Mouse (Mus musculus) heart, adult 9 months (tissue): ENCODE results near the gene Prkn.

Experiments
- DNase-seq, 2 experiments: peaks; one replicate each; pipeline ENCODE4 v3.0.0; 2022; ENCODE audit warnings: low spot score in 2 of 2

Gene Prkn

GRCm38 (mm10) chr17:11644016-11644415 lies 803.8 kb downstream of the Prkn start:
- peak; percentile 2 to 7 for DNase-seq

- DNase-seq = no peak
These were observed 804.8 kb downstream of the Prkn start for GRCm38 (mm10) chr17:11644873-11645464.

- no peak for DNase-seq
These were observed 816.2 kb downstream of the Prkn start for GRCm38 (mm10) chr17:11656397-11656796.

DNA sequence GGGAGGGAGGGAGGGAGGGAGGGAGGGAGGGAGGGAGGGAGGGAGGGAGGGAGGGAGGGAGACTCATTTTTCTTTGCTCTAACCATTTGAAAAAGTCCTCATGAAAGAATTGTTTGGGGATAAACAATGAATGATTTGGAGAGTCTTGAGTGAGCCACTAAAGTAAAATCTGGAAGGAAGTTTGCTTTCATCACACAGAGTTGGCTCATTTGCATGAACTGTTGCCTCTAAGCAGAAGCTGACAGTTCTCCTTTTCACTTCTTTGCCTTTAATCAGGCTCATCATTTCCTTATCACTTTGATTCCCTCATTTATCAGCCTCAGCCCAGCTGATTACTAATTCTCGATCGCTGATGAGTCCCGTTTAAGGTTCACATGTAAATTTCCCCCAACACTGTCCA lies 816.7 kb downstream of the Prkn start:
- no peak for DNase-seq

- DNase-seq = no peak
These were observed 821.7 kb downstream of the Prkn start for GRCm38 (mm10) chr17:11661898-11662297.

DNA sequence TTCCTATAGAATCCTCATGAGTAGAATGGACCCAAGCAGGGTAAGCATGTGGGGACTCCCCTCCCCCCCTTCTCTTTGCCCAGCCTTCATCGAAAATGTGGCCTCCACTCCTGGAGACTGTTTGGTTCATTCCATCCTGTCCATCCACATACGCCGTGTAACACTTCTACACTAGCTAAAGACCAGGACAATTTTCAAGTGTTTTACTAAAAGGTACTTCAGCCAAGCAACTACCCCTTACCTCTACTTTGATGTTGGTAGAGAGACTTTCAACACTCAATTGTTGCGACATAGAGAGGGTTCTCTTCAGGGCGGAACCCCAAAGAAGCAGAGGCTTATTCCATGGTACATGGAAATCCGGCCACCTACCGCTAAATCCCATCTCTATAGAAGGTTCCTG lies 823.3 kb downstream of the Prkn start:
- DNase-seq = no peak

- DNase-seq = no peak
These were observed 824.6 kb downstream of the Prkn start for GRCm38 (mm10) chr17:11664610-11665345.

DNA sequence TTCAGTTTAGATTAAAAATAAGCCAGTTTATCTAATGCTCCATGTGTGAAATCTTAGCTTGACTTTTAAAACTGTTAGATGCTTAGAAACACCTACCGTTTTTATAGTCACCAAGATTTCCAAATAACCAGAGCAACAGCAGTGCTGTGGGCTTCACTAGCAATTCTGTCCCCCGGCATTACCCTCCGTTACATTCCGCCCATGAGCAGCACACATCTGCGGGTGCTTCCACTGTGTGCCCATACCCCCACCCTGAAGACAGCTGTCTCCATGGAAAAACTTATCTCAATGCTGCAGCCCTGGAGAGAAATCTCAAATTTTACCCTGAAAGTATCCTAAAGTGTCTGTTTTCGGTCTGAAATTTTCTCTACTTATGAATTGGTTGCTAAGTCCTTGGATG lies 839.5 kb downstream of the Prkn start:
- no peak for DNase-seq

GRCm38 (mm10) chr17:11680456-11680855 lies 840.3 kb downstream of the Prkn start:
- no peak for DNase-seq

DNA sequence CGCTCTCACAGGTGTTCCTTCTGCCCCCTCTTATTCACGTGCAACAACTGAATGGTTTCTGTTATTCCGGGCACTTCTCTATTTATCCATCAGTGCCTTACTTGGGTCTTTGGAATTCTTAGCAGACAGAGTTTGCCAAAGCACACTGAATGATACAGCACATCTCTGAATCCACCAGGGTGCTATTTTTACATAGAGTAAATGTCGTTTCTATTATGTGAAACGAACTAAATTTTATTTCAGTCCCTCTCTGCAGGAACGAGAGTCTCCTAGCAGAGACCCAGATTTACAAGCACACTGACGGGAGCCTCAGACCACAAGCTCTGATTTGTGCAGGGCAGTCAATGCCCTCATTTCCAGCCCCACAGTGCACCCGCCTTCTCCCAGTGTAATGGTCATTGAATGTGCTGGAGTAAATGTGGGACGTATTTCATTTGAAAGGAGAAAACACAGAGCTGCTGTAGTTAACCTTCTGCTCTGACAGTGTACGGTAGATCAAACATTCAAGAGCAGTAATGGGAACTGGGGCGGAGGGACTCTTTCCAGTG lies 841.7 kb downstream of the Prkn start:
- DNase-seq = no peak

- DNase-seq = no peak
These were observed 864.8 kb downstream of the Prkn start for GRCm38 (mm10) chr17:11705005-11705404.

DNA sequence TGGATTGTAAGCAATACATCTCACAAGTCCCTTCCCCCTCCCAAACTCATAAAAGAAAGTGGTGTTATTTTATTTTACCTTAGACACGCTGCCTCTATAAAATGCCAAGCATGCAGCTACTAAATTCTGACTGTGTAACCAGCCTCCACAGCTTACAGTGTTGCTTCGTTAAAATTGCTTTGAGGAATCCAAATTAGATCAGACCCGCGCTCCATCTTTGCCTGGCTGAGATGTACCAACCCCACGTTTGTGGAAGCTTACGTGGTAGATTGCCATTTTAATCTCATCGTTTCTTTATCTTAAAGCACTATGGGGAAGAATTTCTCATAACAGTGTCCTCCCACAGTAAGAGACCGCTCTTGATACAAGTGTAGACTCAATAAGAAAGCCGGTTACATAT lies 865.6 kb downstream of the Prkn start:
- no peak for DNase-seq

DNA sequence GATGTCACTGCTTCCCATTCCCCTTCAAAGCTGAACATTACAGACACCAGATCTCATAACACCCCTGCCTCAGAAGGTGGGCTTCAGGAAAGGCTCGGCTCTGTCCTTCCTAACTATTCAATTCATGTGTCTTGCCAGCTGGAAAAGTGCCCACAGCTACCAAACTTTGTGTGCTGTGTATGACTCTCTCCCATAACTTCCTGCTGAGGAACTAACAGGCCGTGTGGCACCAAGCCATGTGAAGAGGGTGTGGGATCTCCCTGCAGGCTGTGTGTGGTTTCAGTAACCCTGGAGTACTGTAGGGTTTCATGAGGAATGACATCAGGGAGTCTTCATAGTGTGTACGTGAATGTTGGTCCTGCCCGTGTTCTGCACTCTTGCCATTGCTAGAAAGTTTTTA lies 871.9 kb downstream of the Prkn start:
- no peak for DNase-seq

GRCm38 (mm10) chr17:11719801-11720200 lies 879.6 kb downstream of the Prkn start:
- DNase-seq = no peak

DNA sequence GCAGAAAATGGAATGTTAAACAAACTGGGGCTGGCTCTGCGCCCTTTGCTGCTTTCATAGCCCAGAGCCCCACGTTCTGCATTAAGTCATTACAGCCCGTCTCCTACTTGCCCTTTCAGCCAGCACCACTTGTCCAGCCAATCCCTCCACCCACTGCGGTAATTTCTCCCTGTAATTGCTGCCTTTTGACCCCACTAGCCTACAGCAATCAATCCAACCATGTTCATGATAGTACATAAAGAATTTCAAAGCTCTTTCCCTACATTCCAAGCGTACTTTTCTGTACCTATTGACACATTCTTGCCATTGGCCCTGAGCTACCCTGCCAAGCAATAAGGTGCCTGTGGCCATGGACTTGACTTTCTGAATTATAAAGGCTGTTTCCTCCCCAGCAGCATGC lies 881.7 kb downstream of the Prkn start:
- no peak for DNase-seq

DNA sequence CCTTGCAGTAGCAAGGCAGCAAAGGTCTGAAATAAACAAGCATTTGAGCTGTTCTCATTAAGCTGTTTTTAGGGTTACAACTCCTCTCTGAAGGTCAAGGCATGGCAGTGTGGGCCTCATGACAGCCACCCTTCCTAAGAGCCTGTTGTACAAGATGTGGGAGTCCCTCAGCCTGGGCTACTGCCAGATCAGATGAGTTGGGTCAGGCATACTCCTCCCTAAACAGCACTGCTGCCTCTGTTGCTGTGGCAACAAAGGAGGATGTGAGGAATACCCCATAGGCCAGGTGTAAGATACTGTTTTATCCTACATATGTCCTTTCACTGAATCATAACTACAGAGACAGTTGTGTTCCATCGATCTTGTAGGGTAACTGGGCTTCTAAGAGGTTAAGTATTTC lies 882.3 kb downstream of the Prkn start:
- no peak for DNase-seq

DNA sequence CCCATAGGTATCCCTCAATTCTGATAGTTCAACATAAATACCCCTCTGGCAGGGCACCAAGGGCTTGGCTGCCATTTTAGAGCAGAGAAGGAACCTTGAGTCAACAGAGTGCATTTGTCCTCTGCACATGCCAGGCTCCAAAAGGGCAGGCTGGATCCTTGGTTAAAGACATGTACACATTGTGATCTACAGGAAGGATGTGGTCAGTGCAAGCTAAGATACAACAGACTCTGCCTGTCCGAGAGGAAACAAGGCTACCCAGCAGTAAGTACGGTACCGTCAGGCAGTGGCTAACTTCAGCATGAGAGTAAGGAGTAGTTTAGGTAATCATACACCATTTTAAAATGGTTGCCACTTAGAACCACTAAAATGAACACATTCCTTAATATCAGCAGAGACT lies 884.0 kb downstream of the Prkn start:
- DNase-seq = no peak

- no peak for DNase-seq
These were observed 886.9 kb downstream of the Prkn start for GRCm38 (mm10) chr17:11727101-11727500.

GRCm38 (mm10) chr17:11728294-11728693 lies 888.1 kb downstream of the Prkn start:
- no peak for DNase-seq

DNA sequence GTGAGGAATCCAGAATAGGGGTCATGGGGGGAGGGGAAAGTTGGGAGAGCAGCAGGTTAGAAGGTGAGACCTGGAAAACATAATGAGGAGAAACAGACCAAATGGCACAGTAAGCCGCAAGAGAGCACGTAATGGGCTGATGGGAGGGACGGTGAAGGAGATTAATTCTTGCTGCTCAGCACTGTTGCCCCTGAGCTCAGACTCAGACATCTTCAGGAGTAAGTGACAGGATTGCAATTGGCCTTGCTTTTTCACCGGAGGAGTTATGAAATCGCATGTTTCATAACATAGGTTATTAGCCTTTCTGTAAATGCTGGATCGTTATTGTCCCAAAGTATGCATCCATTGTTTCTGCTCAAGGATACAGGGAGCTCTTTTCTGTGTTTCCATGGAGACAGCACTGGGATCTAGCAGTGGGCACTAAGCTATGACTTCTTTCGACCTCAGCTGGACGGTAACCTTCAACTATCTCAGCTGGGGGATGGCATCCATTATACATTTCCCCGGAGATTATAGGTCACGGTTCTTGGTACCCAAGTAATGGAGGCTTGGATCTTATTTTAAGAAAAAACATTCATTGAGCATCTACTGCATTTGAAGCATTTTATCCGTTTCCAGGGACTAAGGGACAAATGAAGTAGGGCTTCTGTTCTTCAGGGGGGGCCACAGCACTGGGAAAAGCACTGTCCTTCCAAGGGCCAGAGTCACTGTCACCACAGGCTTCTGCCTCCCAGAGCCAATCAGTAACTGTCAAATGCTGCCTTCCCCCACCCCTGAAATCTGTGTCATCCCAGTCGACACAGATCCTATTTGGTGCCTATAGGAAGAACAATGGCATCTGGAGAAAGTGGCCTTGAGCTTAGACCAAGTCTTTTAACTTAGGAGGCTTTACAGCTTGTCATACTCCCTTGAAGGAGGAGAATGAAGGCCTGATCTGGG lies 890.7 kb downstream of the Prkn start:
- DNase-seq = no peak

- DNase-seq = no peak
These were observed 895.1 kb downstream of the Prkn start for GRCm38 (mm10) chr17:11735158-11735877.

DNA sequence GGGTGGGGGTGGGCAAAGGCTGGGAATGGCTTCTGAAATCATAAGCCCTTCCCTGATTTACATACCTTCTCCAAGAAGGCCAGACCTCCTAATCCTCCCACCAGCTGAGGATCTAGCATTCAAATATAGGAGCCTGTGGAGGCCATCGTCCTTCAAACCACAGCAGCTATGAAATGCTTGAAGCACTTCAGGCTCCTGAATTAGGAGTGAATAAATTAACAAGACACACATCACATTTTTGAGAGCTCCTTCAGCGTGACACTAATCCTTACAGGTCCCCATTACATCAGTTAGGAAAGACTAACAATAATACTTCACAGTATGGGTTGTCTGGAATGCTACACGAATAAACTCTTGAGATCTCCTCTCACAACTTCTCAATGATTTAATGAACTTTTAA lies 896.3 kb downstream of the Prkn start:
- no peak for DNase-seq
